Mouse (Mus musculus): ENCODE data around the gene Arsb. TPM values are rescaled to one million over a fixed set of nuclear protein-coding genes. Genes with fewer than 3 reads are reported as not detected.

The Arsb gene
- polyA plus RNA-seq, 1 experiment from 2014 or later = 4.9 TPM

GRCm38 (mm10) chr13:93909847-93910246, 138.4 kb downstream of the Arsb start:
- no peak overlapping the region for H3K27ac ChIP-seq (replicated peaks)
- ATAC-seq (ENCODE audit: low FRiP score, low TSS enrichment) (no peak), DNase-seq (ENCODE audit: low spot score) (no peak)
- H3K4me2 ChIP-seq (replicated peaks; ENCODE audit: low read depth) = no peak overlapping the region
- no peaks in the 10 kb centered on the region for H3K9me3 ChIP-seq (ENCODE audit: control insufficient read depth, low read length)
- no peak overlapping the region for H3K4me3 ChIP-seq (ENCODE audit: low read depth, low read length)
- no peaks in the 10 kb centered on the region for H3K4me1 ChIP-seq (replicated peaks; ENCODE audit: control insufficient read depth, insufficient read depth)
- TF ChIP-seq CTCF (IDR thresholded peaks at IDR 0.05; ENCODE audit: low read depth) = no peak
- TF ChIP-seq EP300 (optimal IDR thresholded peaks at IDR 0.05) = no peak
- no peaks in the 10 kb centered on the region for H3K36me3 ChIP-seq (ENCODE audit: control insufficient read depth, insufficient read depth, low read length)
- WGBS = 61% methylated on average over 5 of the region's 5 CpGs
- H3K27me3 ChIP-seq (ENCODE audit: control insufficient read depth, insufficient read depth, low read length) = no peaks in the 10 kb centered on the region
- H3K9ac ChIP-seq (ENCODE audit: low read length) = no peak overlapping the region

DNA sequence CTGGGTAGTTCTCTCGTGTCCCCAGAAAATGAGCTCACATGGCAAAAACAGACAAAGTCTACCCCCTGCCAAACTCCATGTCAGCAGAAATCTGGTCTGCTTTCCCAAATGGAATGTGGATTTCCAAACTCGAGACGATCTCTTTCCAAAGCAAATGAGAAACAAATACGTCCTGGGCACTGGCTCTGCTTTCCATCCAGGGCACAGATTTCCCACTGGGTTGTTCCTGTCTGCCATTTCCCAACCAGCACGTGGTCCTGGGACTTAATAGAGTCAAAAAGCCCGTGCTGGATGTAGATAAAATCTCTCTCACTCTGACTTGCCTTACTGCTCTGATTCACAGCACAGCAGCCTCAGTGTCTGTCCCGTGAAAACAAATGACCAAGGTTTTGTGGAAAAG, 139.6 kb downstream of the Arsb start:
- H3K9me3 ChIP-seq (ENCODE audit: control insufficient read depth, low read length) = no peaks in the 10 kb centered on the region
- no peaks in the 10 kb centered on the region for H3K4me1 ChIP-seq (replicated peaks; ENCODE audit: control insufficient read depth, insufficient read depth)
- H3K27me3 ChIP-seq (ENCODE audit: control insufficient read depth, insufficient read depth, low read length) = no peaks in the 10 kb centered on the region
- no peak overlapping the region for H3K4me2 ChIP-seq (replicated peaks; ENCODE audit: low read depth)
- ATAC-seq (ENCODE audit: low FRiP score, low TSS enrichment) = no peak
- no peak for TF ChIP-seq CTCF (IDR thresholded peaks at IDR 0.05; ENCODE audit: low read depth)
- no peak for TF ChIP-seq EP300 (optimal IDR thresholded peaks at IDR 0.05)
- 47% methylated on average over 7 of the region's 7 CpGs for WGBS
- no peak overlapping the region for H3K4me3 ChIP-seq (ENCODE audit: low read depth, low read length)
- no peak for DNase-seq (ENCODE audit: low spot score)
- 0 out of 2 replicates have a peak overlapping the region, but pooled peaks have one; percentile 2 for H3K27ac ChIP-seq (replicated peaks)
- H3K36me3 ChIP-seq (ENCODE audit: control insufficient read depth, insufficient read depth, low read length) = no peaks in the 10 kb centered on the region
- H3K9ac ChIP-seq (ENCODE audit: low read length) = no peak overlapping the region

- WGBS = 83% methylated on average over 5 of the region's 5 CpGs
- ATAC-seq (ENCODE audit: low FRiP score, low TSS enrichment) = no peak
- no peak for DNase-seq (ENCODE audit: low spot score)
- H3K27me3 ChIP-seq (ENCODE audit: control insufficient read depth, insufficient read depth, low read length) = no peaks in the 10 kb centered on the region
- no peak for TF ChIP-seq CTCF (IDR thresholded peaks at IDR 0.05; ENCODE audit: low read depth)
- TF ChIP-seq EP300 (optimal IDR thresholded peaks at IDR 0.05) = no peak
- no peak overlapping the region for H3K4me2 ChIP-seq (replicated peaks; ENCODE audit: low read depth)
- H3K36me3 ChIP-seq (ENCODE audit: control insufficient read depth, insufficient read depth, low read length) = no peaks in the 10 kb centered on the region
- no peaks in the 10 kb centered on the region for H3K9me3 ChIP-seq (ENCODE audit: control insufficient read depth, low read length)
- H3K27ac ChIP-seq (replicated peaks) = no peak overlapping the region
- no peak overlapping the region for H3K4me3 ChIP-seq (ENCODE audit: low read depth, low read length)
- H3K4me1 ChIP-seq (replicated peaks; ENCODE audit: control insufficient read depth, insufficient read depth) = no peaks in the 10 kb centered on the region
- no peak overlapping the region for H3K9ac ChIP-seq (ENCODE audit: low read length)
These were observed 141.0 kb downstream of the Arsb start for GRCm38 (mm10) chr13:93912326-93912915.

GRCm38 (mm10) chr13:93914206-93914605, 142.8 kb downstream of the Arsb start:
- Histone ChIP-seq H3K36me3 (ENCODE audit: control insufficient read depth, insufficient read depth, low read length) (no peaks in the 10 kb centered on the region), H3K27me3 (ENCODE audit: control insufficient read depth, insufficient read depth, low read length) (no peaks in the 10 kb centered on the region), H3K4me1 (replicated peaks; ENCODE audit: control insufficient read depth, insufficient read depth) (no peaks in the 10 kb centered on the region), H3K27ac (replicated peaks) (no peak overlapping the region), H3K9me3 (ENCODE audit: control insufficient read depth, low read length) (no peaks in the 10 kb centered on the region), H3K9ac (ENCODE audit: low read length) (no peak overlapping the region), H3K4me2 (replicated peaks; ENCODE audit: low read depth) (no peak overlapping the region), H3K4me3 (ENCODE audit: low read depth, low read length) (no peak overlapping the region)
- ATAC-seq (ENCODE audit: low FRiP score, low TSS enrichment) (no peak), DNase-seq (ENCODE audit: low spot score) (no peak)
- WGBS = 87% methylated on average over 3 of the region's 3 CpGs
- no peak for TF ChIP-seq CTCF (IDR thresholded peaks at IDR 0.05; ENCODE audit: low read depth)
- TF ChIP-seq EP300 (optimal IDR thresholded peaks at IDR 0.05) = no peak

DNA sequence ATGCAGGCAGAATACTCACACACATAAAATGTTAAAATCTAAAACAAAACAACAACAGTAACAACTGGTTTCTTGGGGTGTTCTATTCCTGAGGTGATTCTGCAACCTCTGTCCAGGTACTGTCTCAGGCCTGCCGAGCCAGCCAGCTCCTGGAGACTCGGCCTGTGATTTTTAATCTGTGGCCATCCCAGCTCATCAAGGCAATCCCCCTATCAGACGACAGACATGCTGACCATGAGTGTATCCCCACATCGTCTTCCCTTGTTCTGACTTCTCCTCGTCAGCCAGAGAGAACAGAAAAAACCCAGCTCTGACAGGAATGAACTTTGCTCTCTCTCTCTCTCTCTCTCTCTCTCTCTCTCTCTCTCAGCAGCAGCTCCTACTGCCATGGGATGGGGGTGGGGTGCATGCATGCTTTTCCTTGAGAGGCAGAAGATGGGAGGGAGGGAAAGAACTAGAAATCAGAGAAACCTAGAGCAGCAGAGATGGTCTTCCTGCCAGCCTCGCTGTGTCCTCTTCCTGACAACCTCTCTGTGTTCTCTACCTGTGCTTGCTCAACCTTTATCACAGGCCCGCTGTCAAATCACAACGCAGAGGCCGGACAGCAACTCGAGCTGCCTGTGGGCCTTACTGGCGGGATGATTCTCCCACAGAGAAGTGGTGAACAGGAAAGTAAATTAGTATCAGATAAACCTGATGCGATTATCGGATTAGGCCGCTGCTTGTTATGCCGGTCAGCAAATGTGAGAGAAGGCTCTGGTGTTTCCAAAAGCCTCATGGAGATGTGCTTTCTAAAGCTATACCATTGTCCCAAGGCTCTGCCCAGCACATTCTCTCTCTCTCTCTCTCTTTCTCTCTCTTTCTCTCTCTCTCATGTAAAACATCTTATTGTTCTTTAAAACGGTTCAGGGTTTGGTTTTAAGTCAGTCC, 144.5 kb downstream of the Arsb start:
- WGBS = 57% methylated on average over 16 of the region's 16 CpGs

DNA sequence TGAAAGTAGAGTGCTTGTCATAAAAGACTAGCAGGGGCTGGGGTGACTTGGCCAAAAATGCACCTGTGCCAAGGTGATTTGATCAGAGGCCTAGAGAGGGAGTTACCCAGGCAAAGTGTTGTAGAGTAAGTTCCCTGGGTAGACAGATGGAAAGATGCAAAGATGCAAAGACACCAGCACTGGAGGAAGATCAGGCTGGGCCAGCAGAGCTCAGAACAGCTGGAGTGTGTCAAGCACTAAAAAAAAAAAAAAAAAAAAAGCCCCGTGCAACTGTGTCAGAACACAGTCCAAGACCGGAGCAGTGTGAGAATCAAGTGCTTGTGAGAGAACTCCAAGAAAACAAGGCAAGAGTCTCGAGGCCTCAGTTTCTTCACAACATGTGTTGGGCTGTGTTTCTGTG, 148.1 kb downstream of the Arsb start:
- no peak overlapping the region for H3K27ac ChIP-seq (replicated peaks)
- DNase-seq (ENCODE audit: low spot score) (no peak), ATAC-seq (ENCODE audit: low FRiP score, low TSS enrichment) (no peak)
- H3K4me2 ChIP-seq (replicated peaks; ENCODE audit: low read depth) = no peak overlapping the region
- no peak overlapping the region for H3K4me3 ChIP-seq (ENCODE audit: low read depth, low read length)
- H3K36me3 ChIP-seq (ENCODE audit: control insufficient read depth, insufficient read depth, low read length) = no peaks in the 10 kb centered on the region
- no peaks in the 10 kb centered on the region for H3K27me3 ChIP-seq (ENCODE audit: control insufficient read depth, insufficient read depth, low read length)
- 57% methylated on average over 3 of the region's 3 CpGs for WGBS
- H3K9ac ChIP-seq (ENCODE audit: low read length) = no peak overlapping the region
- H3K4me1 ChIP-seq (replicated peaks; ENCODE audit: control insufficient read depth, insufficient read depth) = no peaks in the 10 kb centered on the region
- TF ChIP-seq CTCF (IDR thresholded peaks at IDR 0.05; ENCODE audit: low read depth) (no peak), EP300 (optimal IDR thresholded peaks at IDR 0.05) (no peak)
- H3K9me3 ChIP-seq (ENCODE audit: control insufficient read depth, low read length) = no peaks in the 10 kb centered on the region

More for the DNA sequence above, 144.5 kb downstream of the Arsb start:
- Histone ChIP-seq H3K9ac (ENCODE audit: low read length) (no peak overlapping the region), H3K36me3 (ENCODE audit: control insufficient read depth, insufficient read depth, low read length) (no peaks in the 10 kb centered on the region), H3K4me1 (replicated peaks; ENCODE audit: control insufficient read depth, insufficient read depth) (no peaks in the 10 kb centered on the region), H3K27ac (replicated peaks) (no peak overlapping the region), H3K27me3 (ENCODE audit: control insufficient read depth, insufficient read depth, low read length) (no peaks in the 10 kb centered on the region), H3K4me2 (replicated peaks; ENCODE audit: low read depth) (no peak overlapping the region), H3K9me3 (ENCODE audit: control insufficient read depth, low read length) (no peaks in the 10 kb centered on the region), H3K4me3 (ENCODE audit: low read depth, low read length) (no peak overlapping the region)
- TF ChIP-seq EP300 (optimal IDR thresholded peaks at IDR 0.05) (no peak), CTCF (IDR thresholded peaks at IDR 0.05; ENCODE audit: low read depth) (no peak)
- no peak for ATAC-seq (ENCODE audit: low FRiP score, low TSS enrichment)
- DNase-seq (ENCODE audit: low spot score) = no peak

Data from stomach, postnatal 0 days (tissue).